In genomic region chr19:6028991-6029390, GRCm38 (mm10) we compare ENCODE assay signal across 24 mouse cellular contexts. TPM values are rescaled to one million over a fixed set of nuclear protein-coding genes. Genes with fewer than 3 reads are reported as not detected.
DNase-seq lines count a peak whose midpoint lies in the region; ATAC-seq lines count a peak whose summit lies in the region.
"Had no signal": no experiment of that assay in that cellular context is flagged by ENCODE, and none has a peak within 500 bp of the region (broad histone marks: within the 10 kb centered on the region; RNA-seq: fewer than 3 reads in every experiment).

No protein-coding gene starts in this region.

- 89% methylated on average over 6 of the region's 6 CpGs for WGBS in midbrain, embryonic 16.5 days

- no peaks in the 10 kb centered on the region for H3K36me3 ChIP-seq in midbrain, embryonic 16.5 days (ENCODE audit: control insufficient read depth, insufficient read depth, low read length)
- H3K36me3 ChIP-seq: embryonic facial prominence, embryonic 12.5 days; embryonic facial prominence, embryonic 15.5 days; hindbrain, embryonic 12.5 days; hindbrain, embryonic 15.5 days had no signal

- no peaks in the 10 kb centered on the region for H3K27me3 ChIP-seq in midbrain, embryonic 16.5 days (ENCODE audit: control insufficient read depth, insufficient read depth, low read depth, low read length)
- H3K27me3 ChIP-seq: embryonic facial prominence, embryonic 15.5 days; hindbrain, embryonic 12.5 days; hindbrain, embryonic 15.5 days had no signal

- H3K27ac ChIP-seq in midbrain, embryonic 16.5 days (ENCODE audit: low read length): no peak overlapping the region
- H3K27ac ChIP-seq: embryonic facial prominence, embryonic 12.5 days; embryonic facial prominence, embryonic 15.5 days; gastrocnemius, adult 2 months; hindbrain, embryonic 12.5 days; hindbrain, embryonic 15.5 days had no signal

- H3K4me2 ChIP-seq in midbrain, embryonic 16.5 days (ENCODE audit: low read length): no peak overlapping the region
- H3K4me2 ChIP-seq: embryonic facial prominence, embryonic 12.5 days; embryonic facial prominence, embryonic 15.5 days; heart, embryonic 11.5 days; hindbrain, embryonic 12.5 days; hindbrain, embryonic 15.5 days had no signal

- no peaks in the 10 kb centered on the region for H3K4me1 ChIP-seq in midbrain, embryonic 16.5 days (ENCODE audit: control insufficient read depth, insufficient read depth, low read length)
- H3K4me1 ChIP-seq: embryonic facial prominence, embryonic 12.5 days; embryonic facial prominence, embryonic 15.5 days; hindbrain, embryonic 12.5 days; hindbrain, embryonic 15.5 days had no signal

- no peak overlapping the region for H3K9ac ChIP-seq in midbrain, embryonic 16.5 days (ENCODE audit: low read depth, low read length)
- H3K9ac ChIP-seq: embryonic facial prominence, embryonic 12.5 days; embryonic facial prominence, embryonic 15.5 days; forebrain, postnatal 0 days; hindbrain, embryonic 12.5 days; hindbrain, embryonic 15.5 days had no signal

- no peaks in the 10 kb centered on the region for H3K9me3 ChIP-seq in midbrain, embryonic 16.5 days (replicated peaks; ENCODE audit: control insufficient read depth, low read length, poor library complexity, severe bottlenecking)
- H3K9me3 ChIP-seq: embryonic facial prominence, embryonic 12.5 days; embryonic facial prominence, embryonic 15.5 days; hindbrain, embryonic 12.5 days; hindbrain, embryonic 15.5 days had no signal

- DNase-seq in lung, postnatal 10 days: peak; percentile 43
- DNase-seq in lung, postnatal 25 days (ENCODE audit: low spot score): no peak
- DNase-seq in 3134 (ENCODE audit: extremely low read depth, insufficient read length, low spot score) (peak; percentile 39), NIH3T3 (ENCODE audit: low read depth) (peak; percentile 82)
- DNase-seq in right cerebral cortex, postnatal 10 days (ENCODE audit: low spot score in 2 of 2): no peak
- DNase-seq: adrenal gland, adult 2 months; adrenal gland, postnatal 14 days; cerebellum, adult 11 months; cerebellum, adult 2 months; cerebellum, adult 9-11 months; cerebellum, postnatal 25 days; forebrain, postnatal 0 days; gastrocnemius, adult 2 months; gastrocnemius, postnatal 14 days; heart, adult 11 months had no signal

- ATAC-seq in midbrain, embryonic 16.5 days: no peak
- ATAC-seq: CD4-positive, CD25-positive, alpha-beta regulatory T cell, adult 4 months; forebrain, embryonic 14.5 days; forebrain, postnatal 0 days; Patski had no signal

- H3K4me3 ChIP-seq in midbrain, embryonic 16.5 days (ENCODE audit: low read depth, low read length): no peak overlapping the region
- H3K4me3 ChIP-seq: embryonic facial prominence, embryonic 12.5 days; embryonic facial prominence, embryonic 15.5 days; gastrocnemius, adult 2 months; hindbrain, embryonic 12.5 days; hindbrain, embryonic 15.5 days had no signal

RNA-seq across cellular contexts. Expression of gene Capn1, which starts 13.3 kb away (rescaled TPM):
- polyA plus RNA-seq in midbrain, embryonic 16.5 days (2015; fragmentation: Nextera tagmentation; extraction: Ambion mirVana): 3.0 and 3.2 TPM in 2 replicates

RNA-seq across cellular contexts. Expression of gene Syvn1, which starts 17.4 kb away (rescaled TPM):
- polyA plus RNA-seq in midbrain, embryonic 16.5 days (2015; fragmentation: Nextera tagmentation; extraction: Ambion mirVana): 31.5 and 34.5 TPM in 2 replicates

RNA-seq across cellular contexts. Expression of gene Mrpl49, which starts 28.6 kb away (rescaled TPM):
- 58.5 and 59.7 TPM in 2 replicates for polyA plus RNA-seq in midbrain, embryonic 16.5 days (2015; fragmentation: Nextera tagmentation; extraction: Ambion mirVana)

RNA-seq across cellular contexts. Expression of gene Fau, which starts 28.7 kb away (rescaled TPM):
- polyA plus RNA-seq in midbrain, embryonic 16.5 days (2015; fragmentation: Nextera tagmentation; extraction: Ambion mirVana): 459 and 498 TPM in 2 replicates

RNA-seq across cellular contexts. Expression of gene Znhit2, which starts 32.0 kb away (rescaled TPM):
- polyA plus RNA-seq in midbrain, embryonic 16.5 days (2015; fragmentation: Nextera tagmentation; extraction: Ambion mirVana): 28.2 and 30.2 TPM in 2 replicates

Comparison
In these comparisons a context has a peak if more than half of its experiments do, and no peak if none do; other contexts are left out.
1. DNase-seq: peak in lung, postnatal 10 days (single experiment), 3134 (single experiment) and NIH3T3 (single experiment); none in lung, postnatal 25 days (single experiment) and right cerebral cortex, postnatal 10 days (0 of 2).